Mouse (Mus musculus): ENCODE results near the gene Ppp1r14c. TPM values are rescaled to one million over a fixed set of nuclear protein-coding genes. Genes with fewer than 3 reads are reported as not detected.
A peak's percentile ranks its signal among the peaks of the same experiment; 100 is the strongest.

The Ppp1r14c gene
- total and polyA plus RNA-seq, 2 experiments from 2014 or later: 66.5 to 72.1 TPM

DNA sequence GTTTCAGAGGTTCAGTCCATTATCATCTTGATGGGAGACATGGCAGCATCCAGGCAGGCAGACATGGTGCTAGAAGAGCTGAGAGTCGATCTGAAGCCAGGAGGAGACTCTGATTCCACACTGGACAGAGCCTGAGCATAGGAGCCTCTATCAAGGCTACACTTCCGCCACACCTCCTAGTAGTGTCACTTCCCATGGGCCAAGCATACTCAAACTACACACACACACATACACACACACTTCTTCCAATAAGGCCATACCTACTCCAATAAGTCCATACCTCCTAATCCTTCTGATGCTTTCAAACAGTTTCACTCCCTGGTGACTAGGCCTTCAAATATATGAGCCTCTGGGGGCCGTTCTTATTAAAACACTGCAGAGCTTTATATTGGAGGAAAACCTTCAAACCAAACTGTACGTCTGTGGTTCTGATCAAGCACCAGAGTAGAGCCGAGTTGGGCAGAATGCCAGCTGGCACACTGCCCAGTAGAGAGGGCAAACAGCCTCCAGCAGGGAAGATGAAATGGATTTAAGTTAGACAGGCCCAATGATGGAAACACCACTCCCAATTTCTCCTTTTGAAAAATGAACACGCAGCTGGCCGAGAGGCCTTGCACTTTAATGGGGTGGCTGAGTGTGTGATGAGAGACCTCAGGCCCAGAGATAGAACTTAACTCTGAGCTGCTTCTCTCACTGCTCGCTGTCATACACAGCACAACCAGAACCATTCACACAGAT, 141.8 kb downstream of the Ppp1r14c start:
- WGBS: 50% methylated on average over 8 of the region's 8 CpGs
- ATAC-seq (ENCODE audit: low FRiP score): no peak; the same call in 1 of the 2 replicates
- H3K27ac ChIP-seq (ENCODE audit: low read depth, low read length): no peak overlapping the region

GRCm38 (mm10) chr10:3508222-3508588, 142.3 kb downstream of the Ppp1r14c start:
- no peaks in the 10 kb centered on the region for H3K9me3 ChIP-seq (ENCODE audit: low read length)
- no peak overlapping the region for H3K4me3 ChIP-seq (ENCODE audit: low read depth, low read length)
- H3K36me3 ChIP-seq (ENCODE audit: insufficient read depth, low read length): no peaks in the 10 kb centered on the region
- no peak for ATAC-seq (ENCODE audit: low FRiP score)
- H3K9ac ChIP-seq (replicated peaks; ENCODE audit: low read length, poor library complexity, severe bottlenecking): no peak overlapping the region
- H3K27me3 ChIP-seq (ENCODE audit: insufficient read depth, low read length): no peaks in the 10 kb centered on the region
- H3K4me2 ChIP-seq (ENCODE audit: low read depth, low read length, poor library complexity, severe bottlenecking): no peak overlapping the region
- WGBS: 59% methylated on average over 2 of the region's 2 CpGs
- H3K27ac ChIP-seq (ENCODE audit: low read depth, low read length): no peak overlapping the region
- no peak for TF ChIP-seq CTCF (IDR thresholded peaks at IDR 0.05)
- H3K4me1 ChIP-seq (ENCODE audit: insufficient read depth, low read length): peaks cover 6% of the 10 kb centered on the region; the same call in 1 of the 2 replicates
- no peak for DNase-seq (ENCODE audit: low spot score)

More for the DNA sequence above, 141.8 kb downstream of the Ppp1r14c start:
- H3K9me3 ChIP-seq (ENCODE audit: low read length): no peaks in the 10 kb centered on the region
- H3K4me2 ChIP-seq (ENCODE audit: low read depth, low read length, poor library complexity, severe bottlenecking): no peak overlapping the region
- no peak overlapping the region for H3K4me3 ChIP-seq (ENCODE audit: low read depth, low read length)
- H3K4me1 ChIP-seq (ENCODE audit: insufficient read depth, low read length): peaks cover 6% of the 10 kb centered on the region; the same call in 1 of the 2 replicates
- peak; percentile 84 for DNase-seq (ENCODE audit: low spot score)
- no peak overlapping the region for H3K9ac ChIP-seq (replicated peaks; ENCODE audit: low read length, poor library complexity, severe bottlenecking)
- no peak for TF ChIP-seq CTCF (IDR thresholded peaks at IDR 0.05)
- H3K27me3 ChIP-seq (ENCODE audit: insufficient read depth, low read length): no peaks in the 10 kb centered on the region
- H3K36me3 ChIP-seq (ENCODE audit: insufficient read depth, low read length): no peaks in the 10 kb centered on the region

- no peak for ATAC-seq (ENCODE audit: low FRiP score)
These were observed 142.9 kb downstream of the Ppp1r14c start for GRCm38 (mm10) chr10:3508746-3509145.

DNA sequence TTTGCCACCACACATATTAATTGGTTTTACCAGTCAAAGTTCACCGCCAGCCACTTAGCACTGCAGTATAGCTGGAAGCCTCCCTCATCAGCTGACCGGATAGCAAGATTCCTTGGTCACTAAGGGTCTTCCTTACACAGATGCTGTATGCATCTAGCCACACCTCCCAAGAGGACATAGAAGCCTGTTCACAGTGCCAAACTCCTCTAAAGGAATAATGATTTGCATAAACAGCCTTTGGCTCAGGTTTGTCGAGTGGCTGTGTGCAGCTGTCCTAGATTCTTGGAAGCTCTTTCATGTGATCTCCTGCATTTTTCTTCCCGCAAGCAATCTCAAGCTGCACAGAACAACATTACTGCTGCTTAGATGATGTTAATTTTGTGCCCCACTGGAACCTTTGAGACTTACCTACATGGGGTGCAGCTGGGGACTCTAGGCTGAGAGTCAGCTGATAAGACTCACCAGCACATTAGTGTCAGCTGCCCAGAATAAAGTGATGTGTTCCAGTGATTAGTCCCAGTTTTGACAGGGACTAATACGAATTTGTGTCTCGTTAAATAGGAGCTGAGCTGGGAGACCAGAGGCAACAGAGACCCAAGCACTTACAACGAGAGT, 143.9 kb downstream of the Ppp1r14c start:
- 30% methylated on average over 7 of the region's 7 CpGs for WGBS
- no peak for TF ChIP-seq CTCF (IDR thresholded peaks at IDR 0.05)
- peak; percentile 73 for DNase-seq (ENCODE audit: low spot score)

More at GRCm38 (mm10) chr10:3508746-3509145, 142.9 kb downstream of the Ppp1r14c start:
- Histone ChIP-seq H3K27me3 (ENCODE audit: insufficient read depth, low read length) (no peaks in the 10 kb centered on the region), H3K36me3 (ENCODE audit: insufficient read depth, low read length) (no peaks in the 10 kb centered on the region), H3K27ac (ENCODE audit: low read depth, low read length) (no peak overlapping the region), H3K4me2 (ENCODE audit: low read depth, low read length, poor library complexity, severe bottlenecking) (no peak overlapping the region), H3K4me3 (ENCODE audit: low read depth, low read length) (no peak overlapping the region), H3K9ac (replicated peaks; ENCODE audit: low read length, poor library complexity, severe bottlenecking) (no peak overlapping the region), H3K4me1 (ENCODE audit: insufficient read depth, low read length) (peaks cover 6% of the 10 kb centered on the region; the same call in 1 of the 2 replicates), H3K9me3 (ENCODE audit: low read length) (no peaks in the 10 kb centered on the region)
- DNase-seq (ENCODE audit: low spot score): no peak
- WGBS: 57% methylated on average over 2 of the region's 2 CpGs
- TF ChIP-seq CTCF (IDR thresholded peaks at IDR 0.05): no peak

GRCm38 (mm10) chr10:3510486-3510885, 144.6 kb downstream of the Ppp1r14c start:
- TF ChIP-seq CTCF (IDR thresholded peaks at IDR 0.05): no peak
- ATAC-seq (ENCODE audit: low FRiP score): no peak
- no peaks in the 10 kb centered on the region for H3K36me3 ChIP-seq (ENCODE audit: insufficient read depth, low read length)
- peaks cover 6% of the 10 kb centered on the region; the same call in 1 of the 2 replicates for H3K4me1 ChIP-seq (ENCODE audit: insufficient read depth, low read length)
- DNase-seq (ENCODE audit: low spot score): no peak
- H3K27ac ChIP-seq (ENCODE audit: low read depth, low read length): no peak overlapping the region
- no peak overlapping the region for H3K9ac ChIP-seq (replicated peaks; ENCODE audit: low read length, poor library complexity, severe bottlenecking)
- H3K4me3 ChIP-seq (ENCODE audit: low read depth, low read length): no peak overlapping the region
- no peaks in the 10 kb centered on the region for H3K27me3 ChIP-seq (ENCODE audit: insufficient read depth, low read length)
- no peak overlapping the region for H3K4me2 ChIP-seq (ENCODE audit: low read depth, low read length, poor library complexity, severe bottlenecking)
- H3K9me3 ChIP-seq (ENCODE audit: low read length): no peaks in the 10 kb centered on the region
- 55% methylated on average over 3 of the region's 3 CpGs for WGBS

More for the DNA sequence above, 143.9 kb downstream of the Ppp1r14c start:
- Histone ChIP-seq H3K4me1 (ENCODE audit: insufficient read depth, low read length) (peaks cover 6% of the 10 kb centered on the region; the same call in 1 of the 2 replicates), H3K4me3 (ENCODE audit: low read depth, low read length) (no peak overlapping the region), H3K9ac (replicated peaks; ENCODE audit: low read length, poor library complexity, severe bottlenecking) (no peak overlapping the region), H3K9me3 (ENCODE audit: low read length) (no peaks in the 10 kb centered on the region), H3K4me2 (ENCODE audit: low read depth, low read length, poor library complexity, severe bottlenecking) (no peak overlapping the region), H3K36me3 (ENCODE audit: insufficient read depth, low read length) (no peaks in the 10 kb centered on the region), H3K27me3 (ENCODE audit: insufficient read depth, low read length) (no peaks in the 10 kb centered on the region), H3K27ac (ENCODE audit: low read depth, low read length) (0 out of 2 replicates have a peak overlapping the region, but pooled peaks have one; percentile 52)
- ATAC-seq (ENCODE audit: low FRiP score): peak; percentile 74; the same call in 1 of the 2 replicates

DNA sequence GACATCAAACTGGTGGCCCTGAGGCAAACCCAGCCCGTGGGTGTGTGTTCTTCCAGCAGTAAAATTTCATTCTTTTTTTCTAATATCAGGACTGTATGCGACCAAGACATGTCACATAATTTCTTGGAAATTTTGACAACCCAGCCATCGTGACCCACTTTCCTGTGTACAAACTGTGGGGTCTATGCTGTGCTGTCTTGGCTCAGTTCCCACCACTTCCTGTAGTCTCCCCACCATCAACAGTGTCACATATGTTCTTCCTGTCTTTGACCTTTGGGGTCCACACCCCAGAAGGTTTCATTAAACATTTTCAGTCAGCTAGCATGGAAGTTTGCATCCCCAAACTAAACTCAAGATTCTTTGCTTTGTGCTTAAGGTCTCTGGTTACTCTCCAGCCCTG, 145.5 kb downstream of the Ppp1r14c start:
- no peaks in the 10 kb centered on the region for H3K9me3 ChIP-seq (ENCODE audit: low read length)
- no peaks in the 10 kb centered on the region for H3K27me3 ChIP-seq (ENCODE audit: insufficient read depth, low read length)
- WGBS: 70% methylated on average over 3 of the region's 3 CpGs
- DNase-seq (ENCODE audit: low spot score) (no peak), ATAC-seq (ENCODE audit: low FRiP score) (no peak)
- peaks cover 6% of the 10 kb centered on the region; the same call in 1 of the 2 replicates for H3K4me1 ChIP-seq (ENCODE audit: insufficient read depth, low read length)
- no peak overlapping the region for H3K4me3 ChIP-seq (ENCODE audit: low read depth, low read length)
- no peaks in the 10 kb centered on the region for H3K36me3 ChIP-seq (ENCODE audit: insufficient read depth, low read length)
- TF ChIP-seq CTCF (IDR thresholded peaks at IDR 0.05): no peak
- no peak overlapping the region for H3K9ac ChIP-seq (replicated peaks; ENCODE audit: low read length, poor library complexity, severe bottlenecking)
- H3K4me2 ChIP-seq (ENCODE audit: low read depth, low read length, poor library complexity, severe bottlenecking): no peak overlapping the region
- H3K27ac ChIP-seq (ENCODE audit: low read depth, low read length): no peak overlapping the region

Measured in midbrain, postnatal 0 days (tissue).